Mouse (Mus musculus) duodenum, adult 2 months (tissue): ENCODE results near the gene Nkiras2. TPM values are rescaled to one million over a fixed set of nuclear protein-coding genes. Genes with fewer than 3 reads are reported as not detected.

Source experiments
- polyA plus RNA-seq: library from polyadenylated mRNA; depleted of rRNA; stranded (reverse); fragments of >200 nt; gene quantifications from 2 replicates; pipeline ENCODE4 v1.2.3, GENCODE M21; 2012; ENCODE audit warnings: low replicate concordance; rRNA removed

Gene Nkiras2
- 88.6 and 104 TPM in 2 replicates for polyA plus RNA-seq

DNA sequence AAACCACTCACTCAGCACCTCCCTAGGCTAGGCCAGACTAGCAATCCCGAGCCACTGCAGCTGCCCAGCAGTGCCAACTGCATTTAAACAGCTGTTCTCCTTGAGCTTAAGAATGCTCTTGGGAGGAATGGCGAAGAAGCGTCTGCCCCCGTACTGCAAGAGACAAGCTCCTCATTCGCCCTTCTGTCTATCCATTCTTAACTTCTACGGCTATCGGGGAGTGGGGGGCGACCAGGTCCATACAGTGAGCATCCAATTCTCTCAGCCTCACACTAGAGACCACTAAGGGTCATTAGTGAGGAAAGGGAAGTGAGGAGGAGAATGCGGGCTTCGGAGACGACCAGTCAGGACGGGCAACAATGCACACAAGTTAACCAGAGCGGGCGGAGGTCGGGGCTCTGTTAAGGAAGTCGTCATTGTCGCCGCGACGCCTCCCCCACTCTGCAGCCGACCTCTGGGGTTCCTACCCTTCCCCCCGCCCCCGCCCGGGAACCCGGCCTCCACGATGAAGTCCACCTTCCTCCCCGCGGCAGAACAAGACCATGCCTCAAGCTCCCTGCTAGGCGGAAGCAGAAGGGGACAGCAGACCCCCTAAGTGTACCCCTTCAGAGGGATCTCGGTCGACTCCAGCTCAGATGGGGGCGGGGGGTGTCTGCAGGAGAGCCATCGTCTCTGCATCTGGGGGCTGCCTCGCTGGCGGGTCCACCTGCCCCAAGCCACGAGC, at the start of gene Nkiras2:
Nkiras2 (plus strand) TSS at position 484 of the 724 bp plus-strand sequence.

DNA sequence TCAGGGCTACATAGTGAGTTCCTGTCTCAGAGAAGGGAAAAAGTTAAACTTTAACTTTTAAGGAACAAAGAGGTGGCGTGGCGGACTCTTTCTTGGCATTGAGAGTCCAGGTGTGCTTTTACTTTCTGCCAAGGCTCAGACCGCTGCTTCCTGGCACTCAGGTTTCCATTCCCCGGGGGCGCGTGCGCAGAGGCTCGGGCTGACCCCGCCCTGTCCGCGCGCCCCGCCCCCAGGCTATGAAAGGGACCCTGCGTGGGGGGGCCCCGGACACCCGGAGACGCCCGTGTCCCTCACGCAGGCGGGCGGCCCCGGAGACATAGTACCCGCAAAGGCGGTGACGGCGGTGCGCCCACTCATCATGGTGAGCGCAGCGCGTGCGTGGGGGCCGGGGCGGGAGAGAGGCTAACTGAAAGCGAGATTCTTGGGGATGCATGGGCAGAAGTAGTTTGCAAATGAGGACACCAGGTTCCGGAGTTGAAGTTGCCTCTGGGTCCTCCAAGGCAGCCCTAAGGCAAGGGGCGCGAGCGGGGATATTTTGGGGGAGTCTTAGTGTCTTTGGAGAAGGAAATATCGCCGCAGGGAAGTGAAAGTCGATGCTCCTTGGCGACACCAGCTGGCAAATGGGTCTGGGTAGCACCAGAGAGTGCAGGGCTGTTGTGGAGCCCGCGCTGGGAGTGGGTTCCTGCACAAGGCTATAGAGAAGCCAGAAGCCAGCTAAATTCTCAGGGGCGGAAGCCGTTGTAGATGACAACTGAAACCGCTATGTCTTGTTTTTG, 44.1 kb upstream of the Nkiras2 start, which contains the start of gene Cnp:
Cnp (plus strand) TSS at position 197 of the 776 bp plus-strand sequence.

DNA sequence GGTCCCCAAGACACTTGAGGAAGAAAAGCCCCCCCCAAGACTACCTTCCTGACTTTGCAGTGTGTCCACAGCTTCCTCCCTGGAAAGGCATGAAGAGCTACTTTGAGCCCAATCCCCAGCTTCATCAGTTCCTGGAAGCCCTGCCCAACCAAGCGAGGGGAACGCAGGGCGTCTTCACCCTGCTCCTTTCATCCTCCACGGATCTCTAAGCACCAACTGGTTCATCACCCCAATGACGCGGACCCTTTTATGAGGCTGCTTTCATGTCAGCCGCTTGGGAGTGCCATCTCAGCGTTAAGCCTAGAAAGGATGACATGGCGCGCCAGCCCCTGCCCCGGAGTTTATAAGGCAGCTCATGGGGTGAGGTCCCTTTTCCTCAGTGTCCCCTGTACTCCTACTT, 938 bp downstream of the Nkiras2 start, which contains the start of gene Dnajc7:
Dnajc7 (minus strand) TSS at position 187 of the 400 bp plus-strand sequence.

Other genes with a start within 250 kb of the Nkiras2 start
- 369 and 374 TPM in 2 replicates for gene Jup, start 221.5 kb upstream of the Nkiras2 start, polyA plus RNA-seq
- gene P3h4, start 204.4 kb upstream of the Nkiras2 start, polyA plus RNA-seq, result 10.5 and 15.2 TPM in 2 replicates
- 10.9 and 14.3 TPM in 2 replicates for gene Fkbp10, start 203.5 kb upstream of the Nkiras2 start, polyA plus RNA-seq
- gene Nt5c3b, start 177.4 kb upstream of the Nkiras2 start, polyA plus RNA-seq, result 5.7 and 20.7 TPM in 2 replicates
- gene Klhl10, start 177.3 kb upstream of the Nkiras2 start, polyA plus RNA-seq, result not detected in 2 replicates
- 0.66 and 1.8 TPM in 2 replicates for gene Klhl11, start 146.5 kb upstream of the Nkiras2 start, polyA plus RNA-seq
- 14.8 and 19.5 TPM in 2 replicates for gene Acly, start 91.2 kb upstream of the Nkiras2 start, polyA plus RNA-seq
- gene Ttc25, start 73.6 kb upstream of the Nkiras2 start, polyA plus RNA-seq, result 0.02 and 0.09 TPM in 2 replicates
- 13.1 and 17.8 TPM in 2 replicates for gene Cnp, start 44.3 kb upstream of the Nkiras2 start, polyA plus RNA-seq
- 11.8 and 12.7 TPM in 2 replicates for gene Dnajc7, start 924 bp downstream of the Nkiras2 start, polyA plus RNA-seq
- gene Zfp385c, start 73.2 kb downstream of the Nkiras2 start, polyA plus RNA-seq, result 1.2 TPM in 2 replicates
- 8.6 and 11.1 TPM in 2 replicates for gene Dhx58, start 85.0 kb downstream of the Nkiras2 start, polyA plus RNA-seq
- gene Kat2a, start 93.2 kb downstream of the Nkiras2 start, polyA plus RNA-seq, result 14.6 and 21.8 TPM in 2 replicates
- not detected in 2 replicates for gene Hspb9, start 94.6 kb downstream of the Nkiras2 start, polyA plus RNA-seq
- gene Rab5c, start 119.0 kb downstream of the Nkiras2 start, polyA plus RNA-seq, result 226 and 343 TPM in 2 replicates
- gene Kcnh4, start 140.7 kb downstream of the Nkiras2 start, polyA plus RNA-seq, result not detected in 2 replicates
- not detected in 2 replicates for gene Hcrt, start 143.7 kb downstream of the Nkiras2 start, polyA plus RNA-seq
- gene Ghdc, start 151.7 kb downstream of the Nkiras2 start, polyA plus RNA-seq, result 7.8 and 9.0 TPM in 2 replicates
- gene Stat5b, start 231.5 kb downstream of the Nkiras2 start, polyA plus RNA-seq, result 7.1 and 8.7 TPM in 2 replicates
- gene Stat5a, start 240.1 kb downstream of the Nkiras2 start, polyA plus RNA-seq, result 4.8 and 8.4 TPM in 2 replicates